Mouse (Mus musculus) ES-Bruce4 (cell line): ENCODE results near the gene Lhx4. TPM values are rescaled to one million over a fixed set of nuclear protein-coding genes. Genes with fewer than 3 reads are reported as not detected.

ENCODE experiments used
- H3K27ac ChIP-seq: 2 replicates; pipeline ENCODE4 v1.5.1; 2012; ENCODE audit warnings: low read length, inconsistent platforms; ENCODE audit not compliant: insufficient read depth
- H3K27me3 ChIP-seq: 2 replicates; pipeline ENCODE4 v1.6.1; 2012; ENCODE audit warnings: mild to moderate bottlenecking, low read length, inconsistent platforms; ENCODE audit not compliant: control insufficient read depth, poor library complexity, insufficient read depth, severe bottlenecking
- H3K36me3 ChIP-seq: 2 replicates; pipeline ENCODE4 v1.6.1; 2012; ENCODE audit warnings: inconsistent platforms, mild to moderate bottlenecking, low read length, moderate library complexity; ENCODE audit not compliant: control insufficient read depth, poor library complexity, insufficient read depth, severe bottlenecking
- H3K4me1 ChIP-seq: one replicate; pipeline ENCODE4 v1.8.1; 2011; ENCODE audit warnings: low read length; ENCODE audit not compliant: control insufficient read depth, insufficient read depth
- H3K4me3 ChIP-seq: 2 replicates; pipeline ENCODE4 v1.5.1; 2011; ENCODE audit warnings: low read depth, mild to moderate bottlenecking, low read length
- H3K9ac ChIP-seq: 2 replicates; pipeline ENCODE4 v1.6.1; 2012; ENCODE audit warnings: low read depth, mild to moderate bottlenecking, inconsistent platforms; ENCODE audit not compliant: poor library complexity, severe bottlenecking
- H3K9me3 ChIP-seq: replicated peaks from 2 replicates; pipeline ENCODE4 v1.6.1; 2012; ENCODE audit warnings: mild to moderate bottlenecking, low read length, inconsistent platforms; ENCODE audit not compliant: control insufficient read depth, poor library complexity, insufficient read depth, severe bottlenecking
- CTCF ChIP-seq: IDR thresholded peaks from one replicate; pipeline ENCODE4 v1.8.1; 2011; ENCODE audit warnings: low read depth, low read length
- EP300 ChIP-seq: IDR thresholded peaks from 2 replicates; pipeline ENCODE4 v1.6.1; 2011; ENCODE audit warnings: low read depth, low read length; ENCODE audit not compliant: insufficient read depth
- POLR2A ChIP-seq: IDR thresholded peaks from one replicate; pipeline ENCODE4 v1.8.1; 2011; ENCODE audit warnings: low read length; ENCODE audit not compliant: insufficient read depth
- polyA plus RNA-seq: library from polyadenylated mRNA; stranded (reverse); fragments of >200 nt; gene quantifications from 2 replicates; pipeline ENCODE4 v1.2.4, GENCODE M21; 2011; ENCODE audit warnings: low read depth; ENCODE audit not compliant: missing spikeins, insufficient read depth, insufficient read length

Lhx4 gene
- polyA plus RNA-seq, 1 experiment = not detected

GRCm38 (mm10) chr1:155720006-155720405 is 31.5 kb downstream of the Lhx4 start:
- Histone ChIP-seq H3K27ac (no peak overlapping the region), H3K4me1 (no peaks in the 10 kb centered on the region)

GRCm38 (mm10) chr1:155718851-155719250 is 32.6 kb downstream of the Lhx4 start:
- H3K9me3 ChIP-seq = no peaks in the 10 kb centered on the region
- no peaks in the 10 kb centered on the region for H3K4me1 ChIP-seq
- no peak overlapping the region for H3K27ac ChIP-seq
- H3K4me3 ChIP-seq = no peak overlapping the region
- no peaks in the 10 kb centered on the region for H3K36me3 ChIP-seq
- H3K27me3 ChIP-seq = no peaks in the 10 kb centered on the region
- no peak overlapping the region for H3K9ac ChIP-seq
- no peak for TF ChIP-seq CTCF
- TF ChIP-seq POLR2A = no peak
- TF ChIP-seq EP300 = no peak

More at GRCm38 (mm10) chr1:155720006-155720405, 31.5 kb downstream of the Lhx4 start:
- H3K9me3 ChIP-seq = no peaks in the 10 kb centered on the region
- H3K27me3 ChIP-seq = no peaks in the 10 kb centered on the region
- TF ChIP-seq CTCF (no peak), POLR2A (no peak), EP300 (no peak)
- no peaks in the 10 kb centered on the region for H3K36me3 ChIP-seq
- no peak overlapping the region for H3K4me3 ChIP-seq
- H3K9ac ChIP-seq = no peak overlapping the region

GRCm38 (mm10) chr1:155717301-155717700 is 34.2 kb downstream of the Lhx4 start:
- Histone ChIP-seq H3K9me3 (no peaks in the 10 kb centered on the region), H3K9ac (no peak overlapping the region), H3K4me1 (no peaks in the 10 kb centered on the region), H3K36me3 (no peaks in the 10 kb centered on the region), H3K4me3 (no peak overlapping the region), H3K27me3 (no peaks in the 10 kb centered on the region), H3K27ac (no peak overlapping the region)
- no peak for TF ChIP-seq EP300
- TF ChIP-seq CTCF = no peak
- TF ChIP-seq POLR2A = no peak

GRCm38 (mm10) chr1:155715366-155715765 is 36.1 kb downstream of the Lhx4 start:
- H3K9me3 ChIP-seq = no peaks in the 10 kb centered on the region
- no peak overlapping the region for H3K27ac ChIP-seq
- no peak overlapping the region for H3K4me3 ChIP-seq
- H3K9ac ChIP-seq = no peak overlapping the region
- no peaks in the 10 kb centered on the region for H3K36me3 ChIP-seq
- H3K4me1 ChIP-seq = no peaks in the 10 kb centered on the region
- TF ChIP-seq POLR2A (no peak), EP300 (no peak), CTCF (no peak)
- no peaks in the 10 kb centered on the region for H3K27me3 ChIP-seq

- H3K9ac ChIP-seq = no peak overlapping the region
- H3K9me3 ChIP-seq = no peaks in the 10 kb centered on the region
- H3K4me3 ChIP-seq = no peak overlapping the region
- H3K27me3 ChIP-seq = no peaks in the 10 kb centered on the region
- no peak overlapping the region for H3K27ac ChIP-seq
- H3K36me3 ChIP-seq = no peaks in the 10 kb centered on the region
- no peak for TF ChIP-seq POLR2A
- no peak for TF ChIP-seq CTCF
- TF ChIP-seq EP300 = no peak
- no peaks in the 10 kb centered on the region for H3K4me1 ChIP-seq
Observed at GRCm38 (mm10) chr1:155713306-155713705, 38.2 kb downstream of the Lhx4 start.

- TF ChIP-seq EP300 (no peak), POLR2A (no peak), CTCF (no peak)
- Histone ChIP-seq H3K36me3 (no peaks in the 10 kb centered on the region), H3K4me3 (no peak overlapping the region), H3K27ac (no peak overlapping the region), H3K27me3 (no peaks in the 10 kb centered on the region), H3K9me3 (no peaks in the 10 kb centered on the region), H3K4me1 (no peaks in the 10 kb centered on the region), H3K9ac (no peak overlapping the region)
Observed at GRCm38 (mm10) chr1:155704182-155704581, 47.3 kb downstream of the Lhx4 start.
